Mouse (Mus musculus) MN1 (cell line): Measurements from ENCODE around the gene Mrpl12.
A peak's percentile ranks its signal among the peaks of the same experiment; 100 is the strongest.

Experiments used
- DNase-seq: peaks from one replicate; pipeline ENCODE4 v3.0.0-alpha.2; 2016; ENCODE audit warnings: low spot score

Gene Mrpl12

GRCm38 (mm10) chr11:120472052-120472451 lies 12.4 kb upstream of the Mrpl12 start:
- no peak for DNase-seq

- DNase-seq = no peak
Measured at GRCm38 (mm10) chr11:120483448-120483934, 922 bp upstream of the Mrpl12 start.

- no peak for DNase-seq
Measured at GRCm38 (mm10) chr11:120485251-120485650, 838 bp downstream of the Mrpl12 start.

DNA sequence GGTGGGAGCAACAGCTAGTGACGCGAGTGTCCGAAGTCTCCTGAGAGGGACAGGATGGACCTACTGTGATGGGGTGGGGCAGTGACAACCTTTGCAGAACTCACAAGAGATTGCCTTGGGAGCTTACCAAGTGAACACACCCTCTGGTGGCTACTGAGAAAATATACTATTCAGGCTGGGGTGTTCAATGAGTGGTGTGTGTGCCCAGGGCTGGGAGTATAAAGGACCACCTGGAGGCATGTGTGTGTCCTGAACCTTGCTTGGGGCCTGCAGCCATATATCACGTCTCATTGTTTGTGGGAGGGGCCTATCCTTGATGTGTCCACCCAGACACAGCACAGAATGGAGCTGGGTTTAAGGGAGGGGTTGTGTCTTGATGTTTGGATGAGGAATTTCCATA lies 4.1 kb downstream of the Mrpl12 start:
- DNase-seq = peak; percentile 50

DNA sequence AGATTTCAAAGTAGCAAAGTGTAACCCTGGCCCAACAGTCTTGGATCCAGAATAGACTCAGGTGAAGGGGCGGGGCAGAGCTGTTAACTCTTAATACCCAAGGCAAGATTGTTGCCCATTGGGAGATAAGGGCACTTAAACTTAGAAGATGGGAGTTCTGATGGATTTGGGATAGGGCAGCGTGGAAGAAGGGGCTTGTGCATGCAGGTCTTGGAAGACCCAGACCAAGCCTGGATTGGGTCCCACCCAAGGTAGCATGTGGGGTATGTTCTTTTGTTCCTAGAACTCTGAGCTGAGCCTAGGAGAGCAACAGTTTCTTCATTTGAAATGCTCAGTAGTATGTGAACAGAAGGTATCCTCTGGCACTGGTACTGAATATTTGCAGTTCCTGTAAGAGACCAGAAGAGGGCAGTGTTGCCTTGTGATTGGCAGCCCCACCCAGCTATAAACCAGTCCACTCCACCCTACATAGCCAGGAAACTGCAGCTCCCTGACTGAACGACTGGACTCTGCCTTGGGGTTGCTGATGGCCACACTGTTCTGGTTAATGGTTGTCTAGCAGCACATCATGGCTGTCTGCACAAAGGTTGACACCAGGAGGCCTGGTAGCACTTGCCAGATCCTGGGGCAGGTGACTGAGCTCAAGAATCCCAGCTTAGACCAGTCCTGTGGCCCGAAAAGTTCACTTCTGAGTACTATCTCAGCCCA lies 4.8 kb downstream of the Mrpl12 start:
- peak; percentile 91 for DNase-seq

GRCm38 (mm10) chr11:120490291-120491046 lies 6.1 kb downstream of the Mrpl12 start:
- DNase-seq = peak; percentile 23

- peak; percentile 95 for DNase-seq
Measured at GRCm38 (mm10) chr11:120491317-120492023, 7.1 kb downstream of the Mrpl12 start, which contains the start of gene Slc25a10. Slc25a10 (plus strand) TSS chr11:120491840.

- peak; percentile 74 for DNase-seq
Measured at GRCm38 (mm10) chr11:120492024-120492877, 7.8 kb downstream of the Mrpl12 start.

- peak; percentile 52 for DNase-seq
Measured at GRCm38 (mm10) chr11:120492878-120493203, 8.4 kb downstream of the Mrpl12 start.

DNA sequence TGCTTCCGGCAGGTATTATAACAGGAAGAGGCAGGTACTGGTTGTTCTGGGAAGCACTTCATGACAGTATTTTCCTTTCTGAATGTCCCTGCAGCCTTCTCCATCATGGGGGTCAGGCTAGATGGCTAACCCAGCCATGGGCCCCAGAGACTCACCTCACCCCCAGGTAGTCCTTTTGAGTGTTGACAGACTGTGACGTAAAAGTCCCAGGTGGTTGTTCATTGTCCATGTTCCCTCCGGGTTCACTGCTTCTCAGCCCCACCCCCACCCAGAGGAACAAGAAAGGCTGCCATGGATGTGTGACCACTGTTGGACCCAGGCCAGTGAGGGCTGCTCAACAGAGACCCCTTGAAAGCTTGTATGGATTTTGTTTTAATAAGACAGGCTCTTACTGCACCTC lies 8.9 kb downstream of the Mrpl12 start:
- DNase-seq = no peak

DNA sequence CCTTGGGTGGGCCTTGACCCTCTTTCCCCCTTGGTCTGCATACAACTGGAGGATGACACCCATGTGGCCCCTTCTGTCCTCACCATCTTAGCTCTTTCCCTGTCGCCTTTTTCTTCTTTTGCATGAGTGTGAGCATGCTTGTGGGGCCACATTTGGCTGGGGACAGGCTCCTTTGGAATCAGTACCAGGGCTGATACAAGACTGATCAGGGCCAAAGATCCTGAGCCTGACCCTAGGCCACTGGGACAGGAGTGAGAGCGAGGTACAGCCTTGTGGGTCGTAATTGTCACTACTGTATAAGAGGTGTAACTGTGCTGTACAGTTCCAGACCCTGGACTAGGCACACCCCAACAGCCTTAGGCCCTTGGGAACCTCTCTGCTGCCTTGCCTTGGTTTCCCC lies 9.5 kb downstream of the Mrpl12 start:
- DNase-seq = no peak

- no peak for DNase-seq
Measured at GRCm38 (mm10) chr11:120497436-120497835, 13.0 kb downstream of the Mrpl12 start.

- DNase-seq = no peak
Measured at GRCm38 (mm10) chr11:120498226-120498625, 13.8 kb downstream of the Mrpl12 start.

- DNase-seq = no peak
Measured at GRCm38 (mm10) chr11:120498891-120499290, 14.5 kb downstream of the Mrpl12 start.

GRCm38 (mm10) chr11:120499894-120500293 lies 15.5 kb downstream of the Mrpl12 start:
- no peak for DNase-seq

DNA sequence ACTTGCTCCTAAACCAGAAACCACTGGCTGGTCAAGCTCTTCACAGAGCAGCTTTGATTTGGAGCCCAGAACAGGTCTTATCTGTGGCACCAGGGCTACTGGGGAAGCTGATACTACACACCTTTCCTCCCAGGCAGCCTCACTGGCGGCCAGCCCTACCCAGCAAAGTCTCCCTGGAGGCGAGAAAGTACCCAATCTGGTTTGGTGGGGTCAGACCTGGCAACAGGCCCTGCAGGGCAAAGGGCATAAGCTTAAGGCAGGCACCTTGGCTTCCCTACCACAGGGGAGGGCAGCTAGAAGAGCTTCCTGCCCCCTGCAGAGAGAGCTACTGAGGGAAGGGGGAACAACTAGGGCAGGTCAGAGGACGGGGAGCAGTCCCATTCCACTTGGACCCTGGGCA lies 15.9 kb downstream of the Mrpl12 start:
- no peak for DNase-seq

DNA sequence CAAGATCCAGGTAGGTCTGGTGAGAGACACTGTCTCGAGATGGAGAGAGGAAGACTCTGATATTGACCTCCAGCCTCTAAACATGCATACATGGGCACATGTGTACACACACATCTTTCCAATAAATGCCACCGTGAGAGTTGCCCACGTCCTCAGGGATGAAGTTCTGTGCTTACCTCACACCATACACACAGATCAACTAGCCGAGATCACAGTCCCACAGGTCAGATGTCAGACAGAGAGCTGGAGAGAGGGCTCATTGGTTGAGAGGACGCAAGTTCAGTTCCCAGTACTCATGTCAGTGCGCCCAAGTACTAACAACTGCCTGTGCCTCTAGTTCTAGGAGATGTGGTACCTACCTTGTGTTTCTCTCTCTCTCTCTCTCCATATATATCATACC lies 16.6 kb downstream of the Mrpl12 start:
- no peak for DNase-seq

DNA sequence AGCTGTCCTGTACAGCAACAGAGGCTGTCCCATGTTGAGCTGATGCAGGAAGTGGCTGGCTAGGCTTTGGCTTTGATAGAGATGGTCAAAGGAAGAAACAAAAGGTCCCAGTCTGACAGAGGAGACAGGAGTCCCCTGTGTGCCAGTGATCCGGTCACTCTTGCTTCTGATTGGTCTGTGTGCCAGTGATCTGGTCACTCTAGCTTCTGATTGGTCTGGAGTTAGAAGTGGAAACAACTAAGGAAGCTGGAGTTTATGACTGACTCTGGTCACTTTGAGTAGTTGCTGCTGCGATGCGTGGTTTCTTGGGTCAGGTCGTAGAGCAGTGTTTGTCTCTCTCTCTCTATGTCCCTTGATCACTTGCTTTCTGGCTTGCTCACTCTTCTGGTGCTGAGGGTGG lies 17.3 kb downstream of the Mrpl12 start:
- no peak for DNase-seq

GRCm38 (mm10) chr11:120505661-120506060 lies 21.2 kb downstream of the Mrpl12 start:
- DNase-seq = no peak

- DNase-seq = peak; percentile 42
Measured at GRCm38 (mm10) chr11:120506899-120507298, 22.5 kb downstream of the Mrpl12 start.

DNA sequence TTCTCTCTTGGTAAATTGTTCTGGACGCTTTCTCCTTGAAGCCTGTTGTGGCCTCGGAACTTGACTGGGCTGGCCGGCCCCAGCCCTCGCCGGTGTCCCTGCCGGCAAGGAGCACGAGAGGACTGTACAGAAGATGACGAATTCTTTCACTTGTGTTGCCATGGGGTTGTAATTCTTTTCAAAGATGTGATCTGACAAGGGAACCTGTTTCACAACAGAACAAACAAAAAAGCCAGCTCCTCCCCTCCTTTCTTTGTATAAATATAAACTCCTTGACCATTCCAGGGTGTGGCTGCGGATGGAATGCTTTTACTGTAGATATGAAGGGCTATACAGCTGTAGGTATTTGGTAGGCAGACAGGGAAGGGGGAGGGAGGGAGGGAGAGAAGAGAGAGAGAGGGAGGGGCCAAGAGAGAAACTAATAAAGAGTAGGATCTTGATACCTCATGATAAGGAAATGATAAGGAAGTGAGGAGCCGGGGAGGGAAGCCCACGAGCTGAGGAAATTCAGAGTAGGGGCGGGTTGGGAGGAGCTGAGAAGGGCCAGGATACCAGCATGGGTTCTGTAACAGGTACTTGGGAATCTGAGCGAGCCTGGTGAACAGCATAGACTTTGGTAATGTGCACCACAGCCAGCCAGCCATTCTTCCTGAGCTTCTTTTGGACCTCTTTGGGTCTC lies 23.3 kb downstream of the Mrpl12 start:
- no peak for DNase-seq
